Mouse (Mus musculus) hindbrain, postnatal 0 days (tissue): ENCODE data around the gene Otub2. TPM values are rescaled to one million over a fixed set of nuclear protein-coding genes. Genes with fewer than 3 reads are reported as not detected.

ENCODE experiments used
- ATAC-seq: fragments of 200-750 bp; cut with Nextera tagmentation; 2 replicates; pipeline ENCODE4 v1.8.0; 2017; ENCODE audit warnings: mild to moderate bottlenecking, moderate TSS enrichment, moderate library complexity
- DNase-seq: peaks from one replicate; pipeline ENCODE4 v3.0.0-alpha.2; 2015; ENCODE audit warnings: low spot score
- H3K27ac ChIP-seq: fragments of 300-500 bp; sonication (generic); 2 replicates; pipeline ENCODE4 v1.5.1; 2014; ENCODE audit warnings: mild to moderate bottlenecking
- H3K27me3 ChIP-seq: fragments of 300-500 bp; sonication (generic); 2 replicates; pipeline ENCODE4 v1.6.1; 2014; ENCODE audit warnings: low read length, mixed read lengths; ENCODE audit not compliant: insufficient read depth
- H3K36me3 ChIP-seq: fragments of 300-500 bp; sonication (generic); 2 replicates; pipeline ENCODE4 v1.6.1; 2014; ENCODE audit warnings: low read length, mixed read lengths; ENCODE audit not compliant: insufficient read depth
- H3K4me1 ChIP-seq: fragments of 300-500 bp; sonication (generic); 2 replicates; pipeline ENCODE4 v1.6.1; 2014; ENCODE audit warnings: antibody characterized with exemption, low read length, mixed read lengths; ENCODE audit not compliant: insufficient read depth
- H3K4me2 ChIP-seq: fragments of 300-500 bp; sonication (generic); 2 replicates; pipeline ENCODE4 v1.6.1; 2014; ENCODE audit warnings: low read depth, mild to moderate bottlenecking, low read length, moderate library complexity, mixed read lengths
- H3K4me3 ChIP-seq: fragments of 300-500 bp; sonication (generic); 2 replicates; pipeline ENCODE4 v1.5.1; 2014; ENCODE audit warnings: low read length
- H3K9ac ChIP-seq: fragments of 300-500 bp; sonication (generic); replicated peaks from 2 replicates; pipeline ENCODE4 v1.6.1; 2014; ENCODE audit warnings: mild to moderate bottlenecking, low read length, moderate library complexity, mixed read lengths
- H3K9me3 ChIP-seq: fragments of 300-500 bp; sonication (generic); 2 replicates; pipeline ENCODE4 v1.6.1; 2016; ENCODE audit warnings: low read length, mixed read lengths
- CTCF ChIP-seq: IDR thresholded peaks from 2 replicates; pipeline ENCODE4 v1.5.1; 2016; ENCODE audit warnings: antibody characterized with exemption, control low read depth, low read depth
- WGBS: fragments of 180-500 bp; shearing (Covaris S2); extraction: QIAGEN DNeasy Blood & Tissue Kit; methylation state at CpG from one replicate; pipeline ENCODE4 v1.1.7; 2014; 5-methylcytosine and 5-hydroxymethylcytosine counted together
- polyA plus RNA-seq: library from polyadenylated mRNA; unstranded; fragments of >200 nt; fragmentation: Nextera tagmentation; extraction: Ambion mirVana; gene quantifications from 2 replicates; pipeline ENCODE4 v1.2.1, GENCODE M21; 2015
- total RNA-seq: library from RNA; depleted of rRNA; stranded (reverse); fragments of >200 nt; gene quantifications from 2 replicates; pipeline ENCODE4 v1.2.3, GENCODE M21; 2014

The Otub2 gene
- total and polyA plus RNA-seq, 2 experiments from 2014 or later, result 18.5 to 21.0 TPM

DNA sequence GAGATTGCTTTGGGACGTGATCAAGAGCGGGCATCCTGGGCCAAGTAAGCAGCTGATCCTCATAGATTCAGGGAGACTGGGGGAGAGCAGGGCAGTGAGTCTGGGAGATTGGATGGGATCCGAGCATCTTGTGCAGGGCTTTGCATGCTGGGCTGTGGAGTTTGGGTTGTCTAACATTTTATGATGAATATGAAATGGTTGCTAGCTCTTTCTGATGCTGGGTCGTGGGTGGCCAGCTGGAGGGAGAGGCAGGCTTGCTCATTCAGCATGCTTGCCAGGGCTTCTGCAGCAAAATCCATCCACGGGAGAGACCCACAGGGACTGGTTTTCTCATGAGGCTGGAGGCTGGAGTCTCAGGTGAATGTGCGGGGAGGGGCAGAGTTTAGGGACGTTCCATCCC is 2.6 kb downstream of the Otub2 start:
- Histone ChIP-seq H3K4me1 (peaks cover 7% of the 10 kb centered on the region; the same call in 1 of the 2 replicates), H3K4me3 (no peak overlapping the region), H3K9me3 (no peaks in the 10 kb centered on the region), H3K27ac (no peak overlapping the region), H3K27me3 (no peaks in the 10 kb centered on the region), H3K36me3 (no peaks in the 10 kb centered on the region), H3K9ac (no peak overlapping the region), H3K4me2 (no peak overlapping the region)
- DNase-seq (no peak), ATAC-seq (no peak)
- TF ChIP-seq CTCF, result no peak
- WGBS, result 86% methylated on average over 7 of the region's 7 CpGs

DNA sequence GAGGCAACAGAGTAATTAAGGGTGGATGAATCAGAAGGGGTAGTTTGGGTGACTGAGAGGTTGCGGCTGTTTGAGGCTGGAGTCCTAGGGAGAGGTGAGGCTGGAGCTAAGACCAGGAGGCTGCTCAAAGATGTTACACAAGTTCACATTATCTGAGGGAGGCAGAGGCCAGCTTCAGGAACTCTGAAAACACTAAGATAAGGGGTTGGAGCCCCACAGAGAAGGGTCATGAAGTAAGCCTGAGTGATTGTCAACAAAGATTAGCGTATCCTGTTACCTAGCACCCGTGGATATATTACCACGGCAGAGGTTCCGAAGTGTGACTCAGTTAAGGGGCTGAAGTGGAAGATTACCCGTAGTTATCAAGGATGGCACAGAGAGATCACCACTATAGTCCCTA is 5.0 kb downstream of the Otub2 start:
- H3K9ac ChIP-seq, result no peak overlapping the region
- ATAC-seq (no peak), DNase-seq (no peak)
- H3K27ac ChIP-seq, result no peak overlapping the region
- H3K4me3 ChIP-seq, result no peak overlapping the region
- TF ChIP-seq CTCF, result no peak
- H3K27me3 ChIP-seq, result no peaks in the 10 kb centered on the region
- H3K36me3 ChIP-seq, result no peaks in the 10 kb centered on the region
- H3K4me1 ChIP-seq, result peaks cover 7% of the 10 kb centered on the region; the same call in 1 of the 2 replicates
- 59% methylated on average over 6 of the region's 6 CpGs for WGBS
- no peak overlapping the region for H3K4me2 ChIP-seq
- H3K9me3 ChIP-seq, result no peaks in the 10 kb centered on the region

DNA sequence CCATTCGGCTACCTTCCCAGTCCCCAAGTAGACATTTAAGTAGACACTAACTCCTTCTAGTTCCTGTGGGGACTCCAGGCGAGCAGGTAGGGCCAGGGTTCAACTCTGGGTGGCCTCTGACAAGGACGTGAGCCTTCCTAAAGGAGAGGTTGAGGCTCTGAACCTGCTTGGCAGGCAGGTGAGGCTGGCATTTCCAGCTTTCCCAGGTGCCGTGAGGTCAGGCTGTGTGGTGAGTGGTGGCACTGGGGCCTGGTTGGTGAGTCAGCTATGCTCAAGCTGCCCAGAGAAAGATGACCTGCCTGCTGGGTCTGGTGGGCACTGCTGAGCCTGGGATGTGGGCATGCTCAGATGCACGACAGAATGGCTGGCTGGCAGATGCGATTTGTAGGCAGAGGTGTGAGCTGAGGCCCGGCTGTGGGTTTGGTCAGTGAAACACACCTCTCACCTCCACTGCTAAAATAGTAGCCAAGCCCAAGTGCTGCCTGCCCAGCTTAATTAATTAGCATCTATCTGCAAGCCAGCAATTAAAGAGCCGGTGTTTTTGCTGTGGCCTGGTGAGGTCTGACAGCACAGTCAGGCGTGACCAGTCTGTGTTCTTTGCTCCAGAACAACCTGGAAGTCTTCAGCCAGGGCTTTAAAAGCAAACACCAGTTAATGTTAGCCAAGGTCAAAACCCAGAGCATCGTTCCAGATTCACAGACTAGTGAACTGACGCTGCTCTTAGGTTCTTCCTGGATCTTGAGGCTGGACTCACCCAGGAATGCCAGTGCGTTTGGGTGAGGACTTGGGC is 7.2 kb downstream of the Otub2 start:
- no peaks in the 10 kb centered on the region for H3K9me3 ChIP-seq
- H3K36me3 ChIP-seq, result 0 out of 2 replicates have a peak, but pooled peaks cover 3% of the 10 kb centered on the region
- H3K9ac ChIP-seq, result no peak overlapping the region
- DNase-seq (no peak), ATAC-seq (no peak)
- 80% methylated on average over 12 of the region's 12 CpGs for WGBS
- no peak for TF ChIP-seq CTCF
- H3K4me1 ChIP-seq, result no peaks in the 10 kb centered on the region
- H3K4me3 ChIP-seq, result no peak overlapping the region
- H3K4me2 ChIP-seq, result no peak overlapping the region
- H3K27me3 ChIP-seq, result no peaks in the 10 kb centered on the region
- H3K27ac ChIP-seq, result no peak overlapping the region

DNA sequence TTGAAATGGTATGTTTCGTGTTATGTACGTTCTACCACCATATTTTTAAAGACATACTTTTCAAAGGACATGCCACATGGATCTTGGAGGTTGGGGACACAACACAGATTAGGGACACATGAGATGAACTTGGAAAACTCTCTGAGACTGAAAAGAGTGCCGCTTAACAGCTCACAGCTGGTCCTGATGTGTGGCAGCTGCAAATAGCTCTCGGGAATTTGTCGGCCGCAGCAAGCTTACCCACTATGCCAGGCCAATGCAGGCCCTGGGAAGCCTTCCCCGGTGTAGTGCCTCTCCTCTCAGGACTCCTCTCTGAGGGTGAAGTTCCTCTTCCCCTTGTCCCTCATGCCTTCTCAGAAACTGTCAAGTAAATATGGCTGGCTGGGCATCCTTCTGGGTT is 8.3 kb downstream of the Otub2 start:
- no peak overlapping the region for H3K9ac ChIP-seq
- H3K4me3 ChIP-seq, result no peak overlapping the region
- H3K36me3 ChIP-seq, result peaks cover 11% of the 10 kb centered on the region; the same call in 1 of the 2 replicates
- no peak for ATAC-seq
- no peaks in the 10 kb centered on the region for H3K4me1 ChIP-seq
- no peak for DNase-seq
- no peaks in the 10 kb centered on the region for H3K9me3 ChIP-seq
- TF ChIP-seq CTCF, result no peak
- H3K27me3 ChIP-seq, result no peaks in the 10 kb centered on the region
- WGBS, result 82% methylated on average over 7 of the region's 7 CpGs
- H3K4me2 ChIP-seq, result no peak overlapping the region
- H3K27ac ChIP-seq, result no peak overlapping the region

DNA sequence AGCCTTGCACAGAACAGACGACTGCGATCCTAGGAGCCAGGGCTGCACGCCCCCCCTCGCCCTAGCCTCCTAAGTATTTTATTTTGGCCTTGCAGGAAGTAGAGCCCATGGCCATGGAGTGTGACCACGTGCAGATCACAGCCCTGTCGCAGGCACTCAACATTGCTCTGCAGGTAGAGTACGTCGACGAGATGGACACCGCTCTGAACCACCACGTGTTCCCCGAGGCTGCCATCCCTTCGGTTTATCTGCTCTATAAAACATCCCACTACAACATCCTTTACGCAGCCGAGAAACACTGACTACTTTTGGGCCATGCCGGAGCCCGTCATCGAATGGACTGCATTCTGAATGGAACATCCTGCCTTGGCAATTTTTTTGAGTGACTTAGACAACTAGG is 15.6 kb downstream of the Otub2 start:
- DNase-seq (no peak), ATAC-seq (no peak)
- H3K9me3 ChIP-seq, result no peaks in the 10 kb centered on the region
- no peak for TF ChIP-seq CTCF
- no peak overlapping the region for H3K4me3 ChIP-seq
- H3K4me1 ChIP-seq, result no peaks in the 10 kb centered on the region
- no peak overlapping the region for H3K27ac ChIP-seq
- peaks cover 65% of the 10 kb centered on the region for H3K36me3 ChIP-seq
- no peaks in the 10 kb centered on the region for H3K27me3 ChIP-seq
- no peak overlapping the region for H3K9ac ChIP-seq
- H3K4me2 ChIP-seq, result no peak overlapping the region
- WGBS, result 90% methylated on average over 18 of the region's 18 CpGs

DNA sequence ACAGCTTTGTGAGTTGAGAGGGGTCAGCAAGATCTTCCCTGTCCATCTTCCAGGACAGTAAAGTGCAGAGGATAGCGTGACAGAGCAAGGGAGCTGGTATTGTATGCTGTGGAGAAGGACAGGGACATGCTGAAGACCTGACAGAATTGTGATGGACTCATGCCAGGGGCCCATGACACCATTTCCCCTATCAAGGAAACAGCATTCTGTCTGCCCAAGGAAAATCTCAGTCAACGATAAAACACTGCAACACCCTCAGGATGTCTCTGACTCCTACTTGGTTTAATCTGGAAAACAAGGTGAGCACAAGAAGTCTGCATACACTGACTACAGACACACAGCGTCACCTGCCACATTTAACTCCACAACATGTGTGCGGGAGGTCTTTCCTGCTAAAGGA is 19.2 kb downstream of the Otub2 start, which contains the start of gene 9330161L09Rik:
TSS of gene 9330161L09Rik (minus strand) at position 101 of the 400 bp plus-strand sequence.
- no peak for TF ChIP-seq CTCF

DNA sequence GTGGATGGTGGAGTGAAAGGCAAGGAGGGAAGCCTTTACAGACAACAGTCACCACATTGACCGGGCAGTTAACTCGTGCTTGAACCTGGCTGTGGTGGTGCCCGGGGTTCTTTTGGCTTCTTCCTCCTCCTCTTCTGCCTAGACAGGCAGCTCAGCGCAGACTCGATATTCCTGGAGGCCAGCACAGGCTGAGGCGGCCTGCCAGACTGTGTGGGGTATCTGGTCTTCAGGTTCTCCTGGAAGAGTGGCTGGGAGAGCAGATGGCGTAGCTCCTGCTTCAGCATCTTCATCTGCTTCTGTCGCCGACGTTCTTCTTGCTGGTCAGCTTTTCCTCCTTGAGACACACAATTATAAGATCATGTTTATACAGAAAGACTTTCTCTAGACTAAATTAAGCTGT is 19.7 kb downstream of the Otub2 start:
- no peaks in the 10 kb centered on the region for H3K9me3 ChIP-seq
- ATAC-seq, result no peak
- no peak for TF ChIP-seq CTCF
- peaks cover 80% of the 10 kb centered on the region for H3K36me3 ChIP-seq
- H3K4me2 ChIP-seq, result no peak overlapping the region
- no peak overlapping the region for H3K9ac ChIP-seq
- H3K27me3 ChIP-seq, result no peaks in the 10 kb centered on the region
- no peak for DNase-seq
- H3K4me3 ChIP-seq, result no peak overlapping the region
- H3K27ac ChIP-seq, result no peak overlapping the region
- 95% methylated on average over 10 of the region's 10 CpGs for WGBS
- no peaks in the 10 kb centered on the region for H3K4me1 ChIP-seq

More for the DNA sequence above, 19.2 kb downstream of the Otub2 start, which contains the start of gene 9330161L09Rik:
- Histone ChIP-seq H3K36me3 (peaks cover 80% of the 10 kb centered on the region), H3K4me2 (no peak within 1 kb of the TSS), H3K4me1 (no peaks in the 10 kb centered on the region), H3K9ac (no peak within 1 kb of the TSS), H3K27me3 (no peaks in the 10 kb centered on the region), H3K4me3 (no peak within 1 kb of the TSS), H3K27ac (no peak within 1 kb of the TSS), H3K9me3 (no peaks in the 10 kb centered on the region)
- ATAC-seq (no peak), DNase-seq (no peak)
- WGBS, result 97% methylated on average over 4 of the region's 4 CpGs
